Mouse (Mus musculus) intestine, postnatal 0 days (tissue): ENCODE measurements around the gene Reep6. TPM values are rescaled to one million over a fixed set of nuclear protein-coding genes. Genes with fewer than 3 reads are reported as not detected.
A peak's percentile ranks its signal among the peaks of the same experiment; 100 is the strongest.

Source experiments
- ATAC-seq: fragments of 200-750 bp; cut with Nextera tagmentation; 2 replicates; pipeline ENCODE4 v1.8.0; 2017; ENCODE audit warnings: mild to moderate bottlenecking, moderate TSS enrichment, moderate library complexity
- H3K27ac ChIP-seq: fragments of 300-500 bp; sonication (generic); 2 replicates; pipeline ENCODE4 v1.5.1; 2014; ENCODE audit warnings: mild to moderate bottlenecking, low read depth, low read length, moderate library complexity
- H3K27me3 ChIP-seq: fragments of 300-500 bp; sonication (generic); replicated peaks from 2 replicates; pipeline ENCODE4 v1.6.1; 2014; ENCODE audit warnings: low read length, mixed read lengths; ENCODE audit not compliant: control insufficient read depth, insufficient read depth
- H3K36me3 ChIP-seq: fragments of 300-500 bp; sonication (generic); 2 replicates; pipeline ENCODE4 v1.6.1; 2014; ENCODE audit warnings: mild to moderate bottlenecking, moderate library complexity; ENCODE audit not compliant: control insufficient read depth, insufficient read depth
- H3K4me1 ChIP-seq: fragments of 300-500 bp; sonication (generic); replicated peaks from 2 replicates; pipeline ENCODE4 v1.6.1; 2014; ENCODE audit warnings: antibody characterized with exemption, low read length, mixed read lengths; ENCODE audit not compliant: control insufficient read depth, insufficient read depth
- H3K4me2 ChIP-seq: fragments of 300-500 bp; sonication (generic); replicated peaks from 2 replicates; pipeline ENCODE4 v1.6.1; 2014; ENCODE audit warnings: low read depth, mild to moderate bottlenecking, moderate library complexity
- H3K4me3 ChIP-seq: fragments of 300-500 bp; sonication (generic); 2 replicates; pipeline ENCODE4 v1.5.1; 2014; ENCODE audit warnings: low read depth, low read length
- H3K9ac ChIP-seq: fragments of 300-500 bp; sonication (generic); 2 replicates; pipeline ENCODE4 v1.6.1; 2014; ENCODE audit warnings: mild to moderate bottlenecking, low read depth, low read length
- H3K9me3 ChIP-seq: fragments of 300-500 bp; sonication (generic); 2 replicates; pipeline ENCODE4 v1.6.1; 2016; ENCODE audit warnings: mixed run types; ENCODE audit not compliant: control insufficient read depth
- CTCF ChIP-seq: sonication (generic); IDR thresholded peaks from 2 replicates; pipeline ENCODE4 v1.5.1; 2016; ENCODE audit warnings: low read depth, mild to moderate bottlenecking, control low read depth, antibody characterized with exemption, moderate library complexity
- WGBS: fragments of 180-500 bp; shearing (Covaris S2); extraction: QIAGEN DNeasy Blood & Tissue Kit; methylation state at CpG from one replicate; pipeline ENCODE4 v1.1.7; 2014; 5-methylcytosine and 5-hydroxymethylcytosine counted together
- polyA plus RNA-seq: library from polyadenylated mRNA; unstranded; fragments of >200 nt; fragmentation: Nextera tagmentation; extraction: Ambion mirVana; gene quantifications from 2 replicates; pipeline ENCODE4 v1.2.1, GENCODE M21; 2015

Gene Reep6
- polyA plus RNA-seq, 1 experiment from 2014 or later: 261 TPM

- H3K9ac ChIP-seq: no peak overlapping the region
- peaks cover 4% of the 10 kb centered on the region; the same call in 1 of the 2 replicates for H3K4me1 ChIP-seq
- no peaks in the 10 kb centered on the region; the same call in 1 of the 2 replicates for H3K36me3 ChIP-seq
- H3K27me3 ChIP-seq: peaks cover 47% of the 10 kb centered on the region
- WGBS: 83% methylated on average over 16 of the region's 16 CpGs
- no peak for ATAC-seq
- H3K4me3 ChIP-seq: no peak overlapping the region
- no peaks in the 10 kb centered on the region for H3K9me3 ChIP-seq
- no peak overlapping the region for H3K27ac ChIP-seq
- no peak overlapping the region for H3K4me2 ChIP-seq
- TF ChIP-seq CTCF: no peak
Measured at GRCm38 (mm10) chr10:80311560-80311959, 18.2 kb upstream of the Reep6 start.

GRCm38 (mm10) chr10:80312586-80313504, 16.9 kb upstream of the Reep6 start:
- peaks cover 47% of the 10 kb centered on the region for H3K27me3 ChIP-seq
- no peak overlapping the region for H3K9ac ChIP-seq
- 61% methylated on average over 54 of the region's 54 CpGs for WGBS
- H3K9me3 ChIP-seq: no peaks in the 10 kb centered on the region
- H3K4me2 ChIP-seq: no peak overlapping the region
- H3K27ac ChIP-seq: peak overlapping the region; percentile 7; the same call in 1 of the 2 replicates
- TF ChIP-seq CTCF: no peak
- no peak for ATAC-seq
- peaks cover 4% of the 10 kb centered on the region; the same call in 1 of the 2 replicates for H3K4me1 ChIP-seq
- 0 out of 2 replicates have a peak, but pooled peaks cover 8% of the 10 kb centered on the region for H3K36me3 ChIP-seq
- no peak overlapping the region for H3K4me3 ChIP-seq

GRCm38 (mm10) chr10:80313627-80314201, 16.0 kb upstream of the Reep6 start:
- peaks cover 47% of the 10 kb centered on the region for H3K27me3 ChIP-seq
- no peak overlapping the region for H3K4me2 ChIP-seq
- H3K9me3 ChIP-seq: no peaks in the 10 kb centered on the region
- 0 out of 2 replicates have a peak overlapping the region, but pooled peaks have one; percentile 1 for H3K4me3 ChIP-seq
- peaks cover 4% of the 10 kb centered on the region; the same call in 1 of the 2 replicates for H3K4me1 ChIP-seq
- H3K27ac ChIP-seq: no peak overlapping the region
- 34% methylated on average over 20 of the region's 20 CpGs for WGBS
- peaks cover 17% of the 10 kb centered on the region for H3K36me3 ChIP-seq
- no peak for TF ChIP-seq CTCF
- no peak overlapping the region for H3K9ac ChIP-seq
- ATAC-seq: no peak

- Histone ChIP-seq H3K4me3 (no peak overlapping the region), H3K27ac (no peak overlapping the region; the same call in 1 of the 2 replicates), H3K9me3 (no peaks in the 10 kb centered on the region), H3K4me1 (peaks cover 9% of the 10 kb centered on the region), H3K36me3 (peaks cover 24% of the 10 kb centered on the region), H3K4me2 (no peak overlapping the region), H3K27me3 (peaks cover 47% of the 10 kb centered on the region), H3K9ac (no peak overlapping the region)
- TF ChIP-seq CTCF: no peak
- no peak for ATAC-seq
- 44% methylated on average over 14 of the region's 16 CpGs for WGBS
Measured at GRCm38 (mm10) chr10:80314494-80315001, 15.2 kb upstream of the Reep6 start.

- Histone ChIP-seq H3K9me3 (no peaks in the 10 kb centered on the region), H3K4me1 (peaks cover 10% of the 10 kb centered on the region), H3K27ac (no peak overlapping the region), H3K27me3 (peaks cover 47% of the 10 kb centered on the region), H3K36me3 (peaks cover 24% of the 10 kb centered on the region), H3K4me2 (no peak overlapping the region), H3K4me3 (no peak overlapping the region), H3K9ac (no peak overlapping the region)
- 46% methylated on average over 27 of the region's 27 CpGs for WGBS
- ATAC-seq: no peak
- TF ChIP-seq CTCF: no peak
Measured at GRCm38 (mm10) chr10:80315315-80315714, 14.4 kb upstream of the Reep6 start.

GRCm38 (mm10) chr10:80316359-80316781, 13.4 kb upstream of the Reep6 start:
- Histone ChIP-seq H3K4me3 (no peak overlapping the region), H3K27me3 (peaks cover 43% of the 10 kb centered on the region), H3K4me2 (no peak overlapping the region), H3K27ac (no peak overlapping the region), H3K9me3 (no peaks in the 10 kb centered on the region), H3K4me1 (peaks cover 10% of the 10 kb centered on the region), H3K9ac (no peak overlapping the region), H3K36me3 (peaks cover 24% of the 10 kb centered on the region)
- no peak for ATAC-seq
- 19% methylated on average over 11 of the region's 11 CpGs for WGBS
- TF ChIP-seq CTCF: no peak
